Mouse (Mus musculus) adrenal gland, postnatal 25 days (tissue): Measurements from ENCODE around the gene Arhgef40. TPM values are rescaled to one million over a fixed set of nuclear protein-coding genes. Genes with fewer than 3 reads are reported as not detected.

Experiments
- total RNA-seq: library from RNA; stranded (reverse); gene quantifications from 2 replicates; pipeline ENCODE4 v1.2.3, GENCODE M21; 2021

Arhgef40 gene
- total RNA-seq, 1 experiment from 2014 or later: 55.7 TPM

Other genes with a start within 250 kb of the Arhgef40 start
- gene Ang4, start 211.1 kb upstream of the Arhgef40 start, total RNA-seq: not detected in 2 replicates
- not detected in 2 replicates for gene AY358078, start 184.7 kb upstream of the Arhgef40 start, total RNA-seq
- not detected in 2 replicates for gene Ear6, start 131.0 kb upstream of the Arhgef40 start, total RNA-seq
- 32.1 and 42.2 TPM in 2 replicates for gene Mettl17, start 99.9 kb upstream of the Arhgef40 start, total RNA-seq
- gene Slc39a2, start 91.8 kb upstream of the Arhgef40 start, total RNA-seq: 0.61 and 1.2 TPM in 2 replicates
- gene Ndrg2, start 70.6 kb upstream of the Arhgef40 start, total RNA-seq: 226 and 243 TPM in 2 replicates
- not detected in 2 replicates for gene Tppp2, start 66.3 kb upstream of the Arhgef40 start, total RNA-seq
- not detected in 2 replicates for gene Rnase13, start 61.9 kb upstream of the Arhgef40 start, total RNA-seq
- 0.97 and 1.8 TPM in 2 replicates for gene Tmem253, start 30.9 kb downstream of the Arhgef40 start, total RNA-seq
- 58.4 and 63.3 TPM in 2 replicates for gene Zfp219, start 36.0 kb downstream of the Arhgef40 start, total RNA-seq
- gene Olfr221, start 57.7 kb downstream of the Arhgef40 start, total RNA-seq: not detected in 2 replicates
- gene Hnrnpc, start 119.3 kb downstream of the Arhgef40 start, total RNA-seq: 235 and 281 TPM in 2 replicates
- gene Rpgrip1, start 126.0 kb downstream of the Arhgef40 start, total RNA-seq: 0.38 and 0.73 TPM in 2 replicates
- gene Supt16, start 212.7 kb downstream of the Arhgef40 start, total RNA-seq: 60.0 and 61.3 TPM in 2 replicates